Mouse (Mus musculus) MEL (cell line): Measurements from ENCODE around the gene Rassf2.

ENCODE experiments used
- CTCF ChIP-seq, 3 experiments: IDR thresholded peaks in 2 of 3; conservative IDR thresholded peaks in 1 of 3; 2 replicates each; pipeline ENCODE4 v1.5.1; 2011 to 2012; ENCODE audit warnings: low read length in 3 of 3, low read depth in 2 of 3, mild to moderate bottlenecking in 2 of 3, improper control_type of control experiment in 1 of 3, inconsistent platforms in 1 of 3, mixed read lengths in 1 of 3, moderate library complexity in 1 of 3; ENCODE audit not compliant: control insufficient read depth in 1 of 3, insufficient read depth in 1 of 3, poor library complexity in 1 of 3, severe bottlenecking in 1 of 3
- SMC3 ChIP-seq: IDR thresholded peaks from 2 replicates; pipeline ENCODE4 v1.6.1; 2011; ENCODE audit warnings: low read depth, low read length, improper control_type of control experiment
- TCF12 ChIP-seq: IDR thresholded peaks from 2 replicates; pipeline ENCODE4 v1.6.1; 2014; ENCODE audit warnings: low read depth, mild to moderate bottlenecking, inconsistent platforms, low read length, improper control_type of control experiment, moderate library complexity

- TF ChIP-seq TCF12 (no peak), CTCF (IDR thresholded peaks at IDR 0.05 in 2 of 3, conservative IDR thresholded peaks at IDR 0.05 in 1 of 3; ENCODE audit: control insufficient read depth in 1 of 3, insufficient read depth in 1 of 3, low read depth in 2 of 3, low read length in 3 of 3, poor library complexity in 1 of 3, severe bottlenecking in 1 of 3) (no peak), SMC3 (no peak)
Measured at GRCm38 (mm10) chr2:131946351-131946750, 83.7 kb downstream of the Rassf2 start.
